Mouse (Mus musculus): ENCODE results near the gene Cd320. TPM values are rescaled to one million over a fixed set of nuclear protein-coding genes. Genes with fewer than 3 reads are reported as not detected.

Cd320 gene
- total and polyA plus RNA-seq, 2 experiments = 7.1 to 13.0 TPM

Other genes with a start within 250 kb of the Cd320 start
- gene Zfp414, start 214.0 kb upstream of the Cd320 start, total RNA-seq (2014; rRNA removed) = 1.0 and 1.7 TPM in 2 replicates
- 15.1 and 15.5 TPM in 2 replicates for gene Zfp414, start 214.0 kb upstream of the Cd320 start, polyA plus RNA-seq (2012; rRNA removed)
- gene Pram1, start 205.0 kb upstream of the Cd320 start, total RNA-seq (2014; rRNA removed) = 0.13 TPM in 1 of 2 replicates, not detected in the other
- gene Pram1, start 205.0 kb upstream of the Cd320 start, polyA plus RNA-seq (2012; rRNA removed) = 0.23 and 0.45 TPM in 2 replicates
- 49.9 and 53.7 TPM in 2 replicates for gene Hnrnpm, start 156.2 kb upstream of the Cd320 start, total RNA-seq (2014; rRNA removed)
- gene Hnrnpm, start 156.2 kb upstream of the Cd320 start, polyA plus RNA-seq (2012; rRNA removed) = 28.0 and 33.6 TPM in 2 replicates
- 65.1 and 71.2 TPM in 2 replicates for gene March2, start 124.4 kb upstream of the Cd320 start, total RNA-seq (2014; rRNA removed)
- gene March2, start 124.4 kb upstream of the Cd320 start, polyA plus RNA-seq (2012; rRNA removed) = 92.3 and 94.0 TPM in 2 replicates
- gene Rab11b, start 82.6 kb upstream of the Cd320 start, total RNA-seq (2014; rRNA removed) = 23.3 and 45.2 TPM in 2 replicates
- 168 and 177 TPM in 2 replicates for gene Rab11b, start 82.6 kb upstream of the Cd320 start, polyA plus RNA-seq (2012; rRNA removed)
- gene Angptl4, start 61.3 kb upstream of the Cd320 start, total RNA-seq (2014; rRNA removed) = 129 and 142 TPM in 2 replicates
- gene Angptl4, start 61.3 kb upstream of the Cd320 start, polyA plus RNA-seq (2012; rRNA removed) = 28.1 and 49.5 TPM in 2 replicates
- 6.0 and 7.3 TPM in 2 replicates for gene Kank3, start 32.6 kb upstream of the Cd320 start, total RNA-seq (2014; rRNA removed)
- gene Kank3, start 32.6 kb upstream of the Cd320 start, polyA plus RNA-seq (2012; rRNA removed) = 9.5 and 13.4 TPM in 2 replicates
- gene Rps28, start 18.5 kb upstream of the Cd320 start, total RNA-seq (2014; rRNA removed) = 275 and 294 TPM in 2 replicates
- gene Rps28, start 18.5 kb upstream of the Cd320 start, polyA plus RNA-seq (2012; rRNA removed) = 374 and 500 TPM in 2 replicates
- 214 and 217 TPM in 2 replicates for gene Ndufa7, start 18.5 kb upstream of the Cd320 start, total RNA-seq (2014; rRNA removed)
- gene Ndufa7, start 18.5 kb upstream of the Cd320 start, polyA plus RNA-seq (2012; rRNA removed) = 372 and 457 TPM in 2 replicates
- not detected in 2 replicates for gene Gm7029, start 30.7 kb downstream of the Cd320 start, total RNA-seq (2014; rRNA removed)
- gene Gm7029, start 30.7 kb downstream of the Cd320 start, polyA plus RNA-seq (2012; rRNA removed) = not detected in 2 replicates
- 0.18 and 1.2 TPM in 2 replicates for gene Kifc1, start 47.6 kb downstream of the Cd320 start, total RNA-seq (2014; rRNA removed)
- gene Kifc1, start 47.6 kb downstream of the Cd320 start, polyA plus RNA-seq (2012; rRNA removed) = 0.20 and 0.31 TPM in 2 replicates
- gene Platr17, start 62.0 kb downstream of the Cd320 start, total RNA-seq (2014; rRNA removed) = not detected in 2 replicates
- 0.18 TPM in 1 of 2 replicates, not detected in the other for gene Platr17, start 62.0 kb downstream of the Cd320 start, polyA plus RNA-seq (2012; rRNA removed)
- 8.3 and 10.2 TPM in 2 replicates for gene Daxx, start 66.3 kb downstream of the Cd320 start, total RNA-seq (2014; rRNA removed)
- 15.8 and 30.8 TPM in 2 replicates for gene Daxx, start 66.3 kb downstream of the Cd320 start, polyA plus RNA-seq (2012; rRNA removed)
- 47.2 and 58.5 TPM in 2 replicates for gene Tapbp, start 72.8 kb downstream of the Cd320 start, total RNA-seq (2014; rRNA removed)
- 95.4 and 105 TPM in 2 replicates for gene Tapbp, start 72.8 kb downstream of the Cd320 start, polyA plus RNA-seq (2012; rRNA removed)
- gene Zbtb22, start 72.8 kb downstream of the Cd320 start, total RNA-seq (2014; rRNA removed) = 11.1 and 12.7 TPM in 2 replicates
- gene Zbtb22, start 72.8 kb downstream of the Cd320 start, polyA plus RNA-seq (2012; rRNA removed) = 23.9 and 30.2 TPM in 2 replicates
- 9.8 and 10.9 TPM in 2 replicates for gene Rgl2, start 86.5 kb downstream of the Cd320 start, total RNA-seq (2014; rRNA removed)
- 19.4 and 27.7 TPM in 2 replicates for gene Rgl2, start 86.5 kb downstream of the Cd320 start, polyA plus RNA-seq (2012; rRNA removed)
- 37.9 and 40.8 TPM in 2 replicates for gene Pfdn6, start 97.3 kb downstream of the Cd320 start, total RNA-seq (2014; rRNA removed)
- 15.5 and 21.9 TPM in 2 replicates for gene Pfdn6, start 97.3 kb downstream of the Cd320 start, polyA plus RNA-seq (2012; rRNA removed)
- 9.3 and 11.3 TPM in 2 replicates for gene Wdr46, start 97.6 kb downstream of the Cd320 start, total RNA-seq (2014; rRNA removed)
- gene Wdr46, start 97.6 kb downstream of the Cd320 start, polyA plus RNA-seq (2012; rRNA removed) = 13.2 and 16.4 TPM in 2 replicates
- gene B3galt4, start 108.4 kb downstream of the Cd320 start, total RNA-seq (2014; rRNA removed) = 0.54 and 0.55 TPM in 2 replicates
- 0.68 and 0.97 TPM in 2 replicates for gene B3galt4, start 108.4 kb downstream of the Cd320 start, polyA plus RNA-seq (2012; rRNA removed)
- 10.5 and 10.9 TPM in 2 replicates for gene Vps52, start 112.7 kb downstream of the Cd320 start, total RNA-seq (2014; rRNA removed)
- 31.1 and 40.6 TPM in 2 replicates for gene Vps52, start 112.7 kb downstream of the Cd320 start, polyA plus RNA-seq (2012; rRNA removed)
- gene Rps18, start 112.9 kb downstream of the Cd320 start, total RNA-seq (2014; rRNA removed) = 1,559 and 1,933 TPM in 2 replicates
- 224 and 252 TPM in 2 replicates for gene Rps18, start 112.9 kb downstream of the Cd320 start, polyA plus RNA-seq (2012; rRNA removed)
- gene H2-K1, start 157.3 kb downstream of the Cd320 start, total RNA-seq (2014; rRNA removed) = 2,105 and 2,348 TPM in 2 replicates
- gene H2-K1, start 157.3 kb downstream of the Cd320 start, polyA plus RNA-seq (2012; rRNA removed) = 4,310 and 5,575 TPM in 2 replicates
- gene Ring1, start 181.6 kb downstream of the Cd320 start, total RNA-seq (2014; rRNA removed) = 10.0 and 13.7 TPM in 2 replicates
- gene Ring1, start 181.6 kb downstream of the Cd320 start, polyA plus RNA-seq (2012; rRNA removed) = 29.7 and 33.8 TPM in 2 replicates
- gene H2-Ke6, start 185.0 kb downstream of the Cd320 start, total RNA-seq (2014; rRNA removed) = 76.5 and 80.5 TPM in 2 replicates
- gene H2-Ke6, start 185.0 kb downstream of the Cd320 start, polyA plus RNA-seq (2012; rRNA removed) = 162 and 167 TPM in 2 replicates
- gene Slc39a7, start 188.6 kb downstream of the Cd320 start, total RNA-seq (2014; rRNA removed) = 51.2 and 54.7 TPM in 2 replicates
- gene Slc39a7, start 188.6 kb downstream of the Cd320 start, polyA plus RNA-seq (2012; rRNA removed) = 98.0 and 115 TPM in 2 replicates
- gene Rxrb, start 188.7 kb downstream of the Cd320 start, total RNA-seq (2014; rRNA removed) = 13.0 and 17.0 TPM in 2 replicates
- gene Rxrb, start 188.7 kb downstream of the Cd320 start, polyA plus RNA-seq (2012; rRNA removed) = 40.3 and 46.5 TPM in 2 replicates
- gene Col11a2, start 196.3 kb downstream of the Cd320 start, total RNA-seq (2014; rRNA removed) = 0.18 and 0.74 TPM in 2 replicates
- gene Col11a2, start 196.3 kb downstream of the Cd320 start, polyA plus RNA-seq (2012; rRNA removed) = 0.20 and 0.23 TPM in 2 replicates
- gene H2-Oa, start 249.2 kb downstream of the Cd320 start, total RNA-seq (2014; rRNA removed) = 0.28 and 0.47 TPM in 2 replicates
- gene H2-Oa, start 249.2 kb downstream of the Cd320 start, polyA plus RNA-seq (2012; rRNA removed) = 0.76 and 1.4 TPM in 2 replicates